Mouse (Mus musculus) liver, postnatal 0 days (tissue): ENCODE measurements around the gene Dync1i2. TPM values are rescaled to one million over a fixed set of nuclear protein-coding genes. Genes with fewer than 3 reads are reported as not detected.

Experiments
- ATAC-seq: fragments of 200-750 bp; cut with Nextera tagmentation; 2 replicates; pipeline ENCODE4 v1.8.0; 2017; ENCODE audit warnings: mild to moderate bottlenecking, moderate library complexity
- DNase-seq: peaks from one replicate; pipeline ENCODE4 v3.0.0-alpha.2; 2016
- H3K27ac ChIP-seq: fragments of 300-500 bp; sonication (generic); 2 replicates; pipeline ENCODE4 v1.5.1; 2014; ENCODE audit warnings: antibody characterized with exemption, moderate library complexity, mild to moderate bottlenecking, low read depth
- H3K27me3 ChIP-seq: fragments of 300-500 bp; sonication (generic); 2 replicates; pipeline ENCODE4 v1.6.1; 2014; ENCODE audit warnings: low read length, control low read depth, mixed read lengths; ENCODE audit not compliant: insufficient read depth
- H3K36me3 ChIP-seq: fragments of 300-500 bp; sonication (generic); replicated peaks from 2 replicates; pipeline ENCODE4 v1.6.1; 2014; ENCODE audit warnings: mild to moderate bottlenecking, control low read depth, low read length, moderate library complexity, mixed read lengths; ENCODE audit not compliant: insufficient read depth
- H3K4me1 ChIP-seq: fragments of 300-500 bp; sonication (generic); 2 replicates; pipeline ENCODE4 v1.6.1; 2014; ENCODE audit warnings: antibody characterized with exemption, mild to moderate bottlenecking, control low read depth; ENCODE audit not compliant: insufficient read depth
- H3K4me2 ChIP-seq: fragments of 300-500 bp; sonication (generic); 2 replicates; pipeline ENCODE4 v1.6.1; 2014; ENCODE audit warnings: low read depth, mild to moderate bottlenecking, low read length, moderate library complexity, mixed read lengths
- H3K4me3 ChIP-seq: fragments of 300-500 bp; sonication (generic); 2 replicates; pipeline ENCODE4 v1.5.1; 2014; ENCODE audit warnings: low read depth, low read length
- H3K9ac ChIP-seq: fragments of 300-500 bp; sonication (generic); replicated peaks from 2 replicates; pipeline ENCODE4 v1.6.1; 2014; ENCODE audit warnings: mild to moderate bottlenecking, moderate library complexity
- H3K9me3 ChIP-seq: fragments of 300-500 bp; sonication (generic); 2 replicates; pipeline ENCODE4 v1.6.1; 2016; ENCODE audit warnings: mild to moderate bottlenecking, control low read depth, low read length, mixed read lengths
- CTCF ChIP-seq: sonication (generic); IDR thresholded peaks from 2 replicates; pipeline ENCODE4 v1.5.1; 2016; ENCODE audit warnings: antibody characterized with exemption, low read depth
- EP300 ChIP-seq: IDR thresholded peaks from 2 replicates; pipeline ENCODE4 v1.6.1; 2016; ENCODE audit warnings: antibody characterized with exemption, low read depth, mild to moderate bottlenecking
- WGBS: fragments of 180-500 bp; shearing (Covaris S2); extraction: QIAGEN DNeasy Blood & Tissue Kit; methylation state at CpG from one replicate; pipeline ENCODE4 v1.1.7; 2014; ENCODE audit not compliant: insufficient replicate concordance; 5-methylcytosine and 5-hydroxymethylcytosine counted together
- polyA plus RNA-seq: library from polyadenylated mRNA; unstranded; fragments of >200 nt; fragmentation: Nextera tagmentation; extraction: Ambion mirVana; gene quantifications from 2 replicates; pipeline ENCODE4 v1.2.1, GENCODE M21; 2015

Dync1i2 gene
- polyA plus RNA-seq, 1 experiment from 2014 or later: 21.5 TPM

DNA sequence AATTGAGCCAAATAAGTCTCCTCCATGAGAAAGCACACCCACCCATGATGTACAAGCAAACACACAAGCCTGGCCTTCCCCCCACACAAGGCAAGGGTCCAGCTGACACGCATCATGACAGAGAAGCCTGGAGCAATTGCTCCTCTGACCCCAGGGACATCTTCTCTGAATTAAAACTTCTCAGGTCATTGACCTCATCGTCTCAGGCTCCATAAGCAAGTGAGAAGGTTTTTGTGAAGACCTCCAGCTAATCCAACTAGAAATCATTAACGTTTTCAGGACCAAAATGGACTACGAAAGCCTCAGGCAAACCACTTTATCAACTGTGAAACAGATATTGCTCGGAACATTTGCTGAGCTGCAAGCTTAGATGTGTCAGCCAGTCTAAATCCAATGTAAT is 80.1 kb downstream of the Dync1i2 start:
- no peak for ATAC-seq

GRCm38 (mm10) chr2:71293983-71294382 is 82.5 kb downstream of the Dync1i2 start:
- DNase-seq (no peak), ATAC-seq (no peak)
- Histone ChIP-seq H3K9me3 (no peaks in the 10 kb centered on the region), H3K4me3 (no peak overlapping the region), H3K9ac (no peak overlapping the region), H3K4me1 (no peaks in the 10 kb centered on the region), H3K27me3 (no peaks in the 10 kb centered on the region), H3K27ac (no peak overlapping the region), H3K36me3 (peaks cover 19% of the 10 kb centered on the region), H3K4me2 (no peak overlapping the region)
- no peak for TF ChIP-seq CTCF
- no peak for TF ChIP-seq EP300
- 86% methylated on average over 3 of the region's 3 CpGs for WGBS

More for the DNA sequence above, 80.1 kb downstream of the Dync1i2 start:
- Histone ChIP-seq H3K4me3 (no peak overlapping the region), H3K9ac (no peak overlapping the region), H3K27ac (no peak overlapping the region), H3K9me3 (no peaks in the 10 kb centered on the region), H3K36me3 (peaks cover 14% of the 10 kb centered on the region), H3K27me3 (no peaks in the 10 kb centered on the region), H3K4me1 (no peaks in the 10 kb centered on the region), H3K4me2 (no peak overlapping the region)
- 81% methylated on average over 5 of the region's 5 CpGs for WGBS
- no peak for DNase-seq
- TF ChIP-seq EP300 (no peak), CTCF (no peak)

GRCm38 (mm10) chr2:71294489-71294888 is 83.0 kb downstream of the Dync1i2 start:
- H3K9ac ChIP-seq: no peak overlapping the region
- no peak overlapping the region for H3K4me2 ChIP-seq
- ATAC-seq: no peak
- 67% methylated on average over 7 of the region's 7 CpGs for WGBS
- no peak overlapping the region for H3K4me3 ChIP-seq
- no peak for DNase-seq
- H3K36me3 ChIP-seq: peaks cover 19% of the 10 kb centered on the region
- no peaks in the 10 kb centered on the region for H3K4me1 ChIP-seq
- no peaks in the 10 kb centered on the region for H3K9me3 ChIP-seq
- TF ChIP-seq CTCF: no peak
- no peak for TF ChIP-seq EP300
- H3K27me3 ChIP-seq: no peaks in the 10 kb centered on the region
- H3K27ac ChIP-seq: no peak overlapping the region

DNA sequence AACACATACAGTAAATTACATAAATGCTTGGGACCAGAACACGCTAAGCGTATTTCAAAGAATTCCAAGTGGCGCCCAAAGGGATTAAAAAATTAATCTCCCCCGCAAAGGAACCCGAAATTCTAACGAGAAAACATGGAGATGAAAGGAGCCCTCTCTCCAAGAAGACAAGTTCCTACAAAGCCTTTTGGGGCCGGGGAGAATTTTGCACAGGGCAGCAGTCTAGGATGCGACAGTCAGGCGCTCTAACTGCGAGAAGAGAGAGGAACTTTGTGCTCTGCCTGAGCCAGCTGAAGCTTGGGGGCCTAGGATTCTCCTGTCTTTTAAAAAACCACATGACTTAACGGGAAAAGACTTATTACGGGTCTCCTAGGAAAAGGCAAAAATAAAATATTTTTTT is 84.3 kb downstream of the Dync1i2 start:
- Histone ChIP-seq H3K36me3 (peaks cover 19% of the 10 kb centered on the region), H3K4me3 (no peak overlapping the region), H3K27me3 (no peaks in the 10 kb centered on the region), H3K9me3 (no peaks in the 10 kb centered on the region), H3K9ac (no peak overlapping the region), H3K27ac (no peak overlapping the region), H3K4me1 (no peaks in the 10 kb centered on the region), H3K4me2 (no peak overlapping the region)
- DNase-seq: no peak
- 82% methylated on average over 12 of the region's 12 CpGs for WGBS
- TF ChIP-seq EP300 (no peak), CTCF (no peak)
- no peak for ATAC-seq

DNA sequence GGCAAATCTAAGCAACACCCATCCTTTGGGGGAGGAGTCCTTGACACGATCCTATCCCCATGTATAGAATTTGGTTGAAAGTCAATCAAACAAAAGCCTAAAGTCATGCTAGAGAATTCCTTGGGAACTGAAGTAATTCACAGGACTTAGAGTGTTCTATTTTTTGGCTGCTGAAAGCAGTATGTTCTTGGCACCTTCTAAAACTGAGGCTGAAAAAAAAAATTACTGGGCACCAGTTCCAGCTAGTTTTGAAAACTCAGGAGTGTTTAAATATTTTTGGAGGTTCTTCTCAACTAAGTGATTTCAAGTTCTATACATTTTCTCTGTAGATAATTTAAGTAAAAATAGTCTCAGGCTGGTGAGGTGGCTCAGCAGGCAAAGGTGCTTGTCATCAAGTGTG is 86.0 kb downstream of the Dync1i2 start:
- H3K27me3 ChIP-seq: no peaks in the 10 kb centered on the region
- no peak overlapping the region for H3K27ac ChIP-seq
- H3K4me3 ChIP-seq: no peak overlapping the region
- peaks cover 11% of the 10 kb centered on the region for H3K36me3 ChIP-seq
- 78% methylated on average over 1 of the region's 1 CpGs for WGBS
- TF ChIP-seq EP300: no peak
- TF ChIP-seq CTCF: no peak
- no peak overlapping the region for H3K9ac ChIP-seq
- no peaks in the 10 kb centered on the region for H3K4me1 ChIP-seq
- H3K4me2 ChIP-seq: no peak overlapping the region
- ATAC-seq (no peak), DNase-seq (no peak)
- no peaks in the 10 kb centered on the region for H3K9me3 ChIP-seq

DNA sequence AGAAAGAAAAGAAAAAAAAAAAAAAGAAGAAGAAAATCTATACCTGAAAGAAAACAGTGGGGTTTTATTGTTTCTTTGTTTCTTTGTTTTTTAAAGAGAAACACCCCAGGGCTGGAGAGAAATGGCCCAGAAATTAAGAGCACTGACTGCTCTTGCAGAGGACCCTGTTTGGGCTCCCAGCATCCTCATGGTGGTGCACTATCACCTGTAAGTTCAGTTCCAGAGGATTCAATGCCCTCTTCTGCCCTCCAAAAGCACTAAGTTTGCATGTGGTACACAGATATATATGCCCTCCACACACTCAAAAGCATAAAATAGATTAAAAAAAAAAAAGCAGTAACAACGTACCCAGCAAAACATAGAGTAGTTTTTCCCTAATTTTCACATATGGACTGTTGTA is 87.2 kb downstream of the Dync1i2 start:
- peaks cover 7% of the 10 kb centered on the region for H3K36me3 ChIP-seq
- no peak for ATAC-seq
- TF ChIP-seq CTCF: no peak
- no peaks in the 10 kb centered on the region for H3K4me1 ChIP-seq
- H3K27ac ChIP-seq: no peak overlapping the region
- H3K4me2 ChIP-seq: no peak overlapping the region
- no peaks in the 10 kb centered on the region for H3K27me3 ChIP-seq
- DNase-seq: no peak
- H3K9ac ChIP-seq: no peak overlapping the region
- 87% methylated on average over 1 of the region's 1 CpGs for WGBS
- H3K4me3 ChIP-seq: no peak overlapping the region
- H3K9me3 ChIP-seq: no peaks in the 10 kb centered on the region

DNA sequence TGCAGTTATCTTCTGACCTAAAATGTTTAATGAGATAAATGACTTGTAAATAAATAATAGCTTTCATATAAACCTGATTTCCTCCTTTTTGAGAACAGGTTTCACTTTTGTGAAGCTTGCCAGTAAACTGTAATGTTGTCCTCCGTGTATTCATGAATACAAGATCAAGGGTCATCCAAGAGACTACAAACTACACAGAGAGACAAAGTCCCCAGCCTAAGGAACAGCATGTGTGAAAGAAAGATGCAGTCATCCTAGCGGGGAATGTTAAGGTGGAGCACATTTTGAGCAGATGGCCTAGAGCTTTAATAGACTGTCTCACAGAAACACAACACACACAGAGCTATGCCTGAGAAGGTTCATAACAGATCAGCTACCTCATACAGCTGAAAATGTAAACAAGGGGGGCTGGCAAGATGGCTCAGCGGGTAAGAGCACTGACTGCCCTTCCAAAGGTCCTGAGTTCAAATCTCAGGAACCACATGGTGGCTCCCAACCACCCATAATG is 90.7 kb downstream of the Dync1i2 start:
- H3K36me3 ChIP-seq: peaks cover 7% of the 10 kb centered on the region
- TF ChIP-seq EP300: no peak
- no peak for TF ChIP-seq CTCF
- no peak overlapping the region for H3K9ac ChIP-seq
- no peaks in the 10 kb centered on the region for H3K4me1 ChIP-seq
- no peaks in the 10 kb centered on the region for H3K27me3 ChIP-seq
- H3K9me3 ChIP-seq: no peaks in the 10 kb centered on the region
- H3K4me2 ChIP-seq: no peak overlapping the region
- ATAC-seq (no peak), DNase-seq (no peak)
- 89% methylated on average over 3 of the region's 3 CpGs for WGBS
- no peak overlapping the region for H3K4me3 ChIP-seq
- H3K27ac ChIP-seq: no peak overlapping the region
